Mouse (Mus musculus) T-cell, adult 66 days (primary cell): ENCODE measurements around the gene Atp5j. TPM values are rescaled to one million over a fixed set of nuclear protein-coding genes. Genes with fewer than 3 reads are reported as not detected.

Experiments used
- total RNA-seq, 2 experiments: library from RNA; stranded (reverse); gene quantifications; 3 replicates in 1 of 2; 4 replicates in 1 of 2; pipeline ENCODE4 v1.2.4; 2023

Atp5j gene
- total RNA-seq, result 100 to 1,000 TPM; 138 to 188 TPM

GRCm38 (mm10) chr16:84835441-84835822 lies at the start of gene Atp5j:
TSS of gene Atp5j (minus strand) at chr16:84835625.

GRCm38 (mm10) chr16:84834745-84835440 lies 532 bp downstream of the Atp5j start, which contains the start of gene Gabpa:
TSS of gene Gabpa (plus strand) at chr16:84834925.

Other genes with a start within 250 kb of the Atp5j start
- gene Mrpl39, start 99.9 kb downstream of the Atp5j start, total RNA-seq, result 10 to 100 TPM; 12.5 to 19.0 TPM
- not detected for gene Jam2, start 61.5 kb downstream of the Atp5j start, total RNA-seq
- 10 to 100 TPM; 46.0 to 48.8 TPM for gene Gabpa, start 700 bp downstream of the Atp5j start, total RNA-seq